Mouse (Mus musculus) thymus, adult 18-20 months (tissue): Measurements from ENCODE around the gene Retnla.
"Not testable (repeated sequence)": the region's sequence is repeated elsewhere in the genome, so short reads cannot be mapped to it uniquely, and the experiment has no call there.

Experiments used
- DNase-seq, 2 experiments: peaks; one replicate each; pipeline ENCODE4 v3.0.0; 2022; ENCODE audit warnings: mixed read lengths in 2 of 2

Gene Retnla

DNA sequence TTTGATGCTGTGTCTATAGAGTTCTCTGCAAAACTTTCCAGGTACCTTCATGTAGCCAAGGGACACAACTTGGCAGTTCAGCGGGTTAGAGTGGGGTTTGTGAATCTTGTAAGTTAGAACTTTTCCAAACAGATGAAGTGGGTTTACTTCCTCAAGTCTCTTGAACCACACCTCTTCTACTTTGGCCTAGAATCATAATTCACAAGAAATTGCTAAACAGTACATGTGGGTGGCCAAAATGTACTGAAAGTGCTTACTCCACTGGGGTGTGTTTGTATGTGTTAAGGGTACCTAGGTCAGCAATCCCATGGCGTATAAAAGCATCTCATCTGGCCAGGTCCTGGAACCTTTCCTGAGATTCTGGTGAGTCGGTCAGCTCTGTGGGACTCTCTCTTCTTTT, at the start of gene Retnla:
Gene Retnla (plus strand): TSS at position 286 of the 400 bp plus-strand sequence.
- no peak for DNase-seq

DNA sequence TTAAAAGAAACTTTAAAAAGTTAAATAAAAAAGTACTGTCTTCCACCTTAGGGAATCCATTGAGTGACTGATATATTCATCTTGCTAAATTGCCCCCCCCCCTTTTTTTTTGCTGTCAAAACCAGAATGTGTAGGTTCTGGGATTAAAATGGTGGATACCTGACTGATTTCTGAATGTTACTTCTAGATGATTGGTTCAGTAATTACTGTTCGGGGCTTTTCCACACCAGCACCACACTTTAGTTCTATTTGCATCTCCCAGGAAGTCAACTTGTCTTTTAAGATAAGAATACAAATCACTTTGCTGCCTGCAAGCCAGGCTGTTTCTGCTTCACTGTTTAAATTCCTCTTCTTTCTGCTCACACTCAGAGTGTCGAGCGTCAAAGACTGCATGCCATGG, 44.1 kb upstream of the Retnla start:
- DNase-seq, result no peak

DNA sequence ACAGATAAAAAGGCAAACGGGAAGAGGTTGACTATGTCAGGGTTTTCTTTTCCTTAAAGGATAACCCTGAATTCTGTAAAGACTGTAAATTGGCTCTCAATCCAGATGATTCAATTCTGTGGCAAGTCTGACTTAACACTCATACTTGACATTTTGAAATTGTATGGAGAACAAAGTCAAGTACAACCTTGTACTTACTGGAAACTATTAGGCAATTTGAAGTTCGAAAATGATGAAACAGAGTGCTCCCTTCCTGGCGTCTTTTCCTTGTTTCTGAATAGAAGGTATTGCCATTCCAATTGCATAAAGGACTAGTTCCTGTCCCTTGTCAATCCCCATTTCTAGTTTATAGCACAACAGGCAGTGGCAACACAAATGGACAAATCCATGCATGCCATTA, 42.9 kb upstream of the Retnla start:
- DNase-seq, result no peak

DNA sequence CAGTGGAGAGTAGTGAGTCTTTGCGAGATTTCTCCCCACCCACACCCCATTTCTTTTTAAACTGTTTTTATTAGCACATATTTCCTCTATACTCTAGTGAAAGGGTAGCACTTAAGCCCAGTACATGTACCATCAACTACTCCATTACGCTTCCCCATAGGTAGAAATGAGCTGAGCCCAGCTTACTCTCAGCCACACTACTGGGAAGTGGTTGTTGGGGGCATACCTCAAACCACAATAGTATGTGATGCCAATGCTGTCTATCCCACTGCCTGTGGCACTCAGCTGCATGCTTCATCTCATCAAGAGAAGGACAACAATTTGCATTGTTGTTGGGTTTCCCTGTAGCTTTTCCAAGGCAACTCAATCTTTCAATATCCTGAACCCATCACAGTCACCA, 41.4 kb upstream of the Retnla start:
- no peak for DNase-seq

DNA sequence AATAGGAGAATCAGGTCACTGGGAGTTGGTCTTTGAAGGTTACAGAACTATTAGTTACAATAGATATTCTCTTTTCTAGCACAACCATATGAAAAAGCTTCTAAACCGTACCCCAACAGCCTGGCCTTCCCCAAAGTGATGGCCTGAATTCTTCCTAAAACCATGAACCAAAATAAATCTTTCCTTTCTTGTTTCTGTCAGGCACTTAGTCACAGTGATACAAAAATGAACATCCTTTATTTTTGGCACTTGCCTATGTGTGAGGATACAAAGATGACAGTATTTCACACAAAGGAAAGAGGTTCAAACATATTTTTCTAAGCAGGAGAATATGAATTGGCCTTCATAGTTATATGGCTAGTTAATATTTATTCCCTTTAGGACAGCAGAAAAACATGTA, 36.9 kb upstream of the Retnla start:
- DNase-seq, result no peak

DNA sequence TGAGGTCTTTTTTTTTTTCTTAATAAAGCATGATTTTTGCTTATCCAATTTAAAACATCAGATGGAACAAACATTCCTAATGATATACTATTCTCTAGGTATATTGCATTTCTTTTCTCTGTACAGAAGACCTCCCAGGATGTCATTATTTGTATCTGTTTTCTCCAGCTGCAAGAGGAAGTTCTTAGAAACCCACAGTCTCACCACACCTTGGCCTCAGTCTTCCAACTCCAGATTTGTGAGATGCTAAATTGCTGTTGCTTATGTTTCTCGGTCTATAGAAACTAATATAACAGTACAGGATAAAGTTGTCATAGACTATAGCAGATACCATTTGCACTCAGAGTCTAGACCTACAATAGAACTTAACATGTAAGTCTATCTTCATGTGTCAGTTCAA, 35.8 kb upstream of the Retnla start:
- no peak for DNase-seq

DNA sequence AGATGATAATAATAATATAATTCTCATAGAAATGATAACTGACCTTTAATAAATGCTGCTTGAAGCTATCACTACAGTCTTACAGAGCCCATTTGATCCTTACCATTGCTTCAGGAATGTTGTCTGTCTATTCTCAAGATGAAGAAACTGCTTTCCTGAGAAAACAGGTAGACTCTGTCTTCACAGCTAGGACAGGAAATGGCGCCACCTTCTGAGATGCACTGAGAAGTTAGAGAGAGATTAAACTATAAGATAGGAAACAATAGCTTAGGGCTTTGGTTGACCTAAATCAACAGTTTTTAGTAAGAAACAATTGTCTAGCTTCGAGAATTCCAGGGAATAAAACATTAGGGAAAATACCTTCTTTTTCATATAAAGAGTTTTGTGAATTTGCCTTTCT, 33.0 kb upstream of the Retnla start:
- no peak for DNase-seq

DNA sequence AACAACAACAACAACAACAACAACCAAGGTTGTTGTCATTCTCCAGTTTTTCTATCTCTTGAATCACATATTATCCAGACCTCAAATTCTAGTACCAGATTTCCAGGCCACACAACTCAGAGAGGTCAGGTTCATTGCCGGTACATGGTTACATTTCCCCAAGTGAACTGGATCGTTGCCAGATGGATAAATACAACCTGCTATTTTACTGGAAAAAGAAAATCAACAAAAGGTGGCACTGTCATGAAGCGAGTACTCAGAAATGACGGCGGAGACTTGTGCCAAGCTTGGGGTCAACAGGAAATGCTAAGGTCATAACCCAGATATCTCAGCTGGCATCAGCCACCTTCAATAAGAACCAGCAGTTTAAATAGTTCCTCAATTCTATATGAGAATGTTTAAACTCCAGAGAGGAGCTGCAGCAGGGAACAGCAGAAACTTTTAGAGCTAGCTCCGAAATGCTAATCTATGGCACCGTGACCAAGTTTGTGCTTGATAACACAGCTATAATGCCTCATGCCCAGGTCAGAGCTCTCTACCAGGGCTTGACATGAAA, 30.4 kb upstream of the Retnla start:
- no peak for DNase-seq

DNA sequence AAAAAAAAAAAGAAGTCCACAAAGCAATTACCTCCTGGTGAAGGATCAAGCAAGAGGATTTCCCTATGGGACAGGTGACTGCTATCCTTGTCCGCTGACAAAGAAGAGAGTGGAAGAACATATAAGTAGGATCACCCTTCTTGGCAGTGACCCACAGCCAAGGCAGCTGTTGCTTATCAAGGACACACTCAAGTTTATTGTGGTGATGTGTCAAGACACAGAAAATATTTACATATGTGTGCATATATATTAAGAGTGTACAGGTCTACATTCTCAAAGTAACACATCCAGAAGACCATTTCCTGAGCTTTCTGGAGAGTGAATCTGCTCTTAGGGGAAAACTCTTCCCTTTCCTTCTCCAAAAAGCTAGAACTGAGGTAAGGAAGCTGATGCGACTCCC, 25.7 kb upstream of the Retnla start, which contains the start of gene Retnlb:
Gene Retnlb (plus strand): TSS at position 162 of the 400 bp plus-strand sequence.
- DNase-seq, result no peak

DNA sequence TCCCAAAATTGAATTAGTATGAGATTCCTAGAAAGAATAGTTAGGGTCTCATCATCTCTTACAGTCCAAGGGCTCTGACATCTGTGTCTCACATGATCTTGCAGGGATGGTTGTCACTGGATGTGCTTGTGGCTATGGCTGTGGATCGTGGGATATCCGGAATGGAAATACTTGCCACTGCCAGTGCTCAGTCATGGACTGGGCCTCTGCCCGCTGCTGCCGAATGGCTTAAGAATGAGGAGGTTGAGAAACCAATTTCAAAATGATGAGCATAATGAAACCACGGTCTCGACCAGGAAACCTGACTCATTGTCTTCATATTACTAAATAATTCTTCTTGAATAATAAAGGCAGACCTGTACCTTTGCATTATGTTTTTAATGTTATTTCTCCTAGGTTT, 23.8 kb upstream of the Retnla start:
- no peak for DNase-seq

DNA sequence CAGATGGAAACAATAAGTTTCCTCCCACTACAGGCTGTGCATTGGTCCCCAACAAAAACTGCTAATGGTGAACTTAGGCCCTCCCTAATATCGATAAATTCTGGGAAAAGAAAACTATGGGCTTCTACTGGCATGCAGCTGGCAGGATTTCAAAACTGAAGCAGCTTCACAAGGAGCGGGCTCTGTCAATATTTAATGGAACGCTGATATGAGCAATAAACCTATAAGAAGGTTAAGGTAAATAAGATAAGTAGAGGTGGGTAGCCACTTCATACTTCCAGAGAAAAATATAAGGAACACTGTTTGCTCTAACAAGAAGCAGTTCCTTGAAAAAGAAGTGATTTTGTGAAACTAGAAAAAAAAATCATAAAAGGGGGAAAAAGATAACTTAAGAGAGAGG, 15.9 kb upstream of the Retnla start:
- no peak for DNase-seq

DNA sequence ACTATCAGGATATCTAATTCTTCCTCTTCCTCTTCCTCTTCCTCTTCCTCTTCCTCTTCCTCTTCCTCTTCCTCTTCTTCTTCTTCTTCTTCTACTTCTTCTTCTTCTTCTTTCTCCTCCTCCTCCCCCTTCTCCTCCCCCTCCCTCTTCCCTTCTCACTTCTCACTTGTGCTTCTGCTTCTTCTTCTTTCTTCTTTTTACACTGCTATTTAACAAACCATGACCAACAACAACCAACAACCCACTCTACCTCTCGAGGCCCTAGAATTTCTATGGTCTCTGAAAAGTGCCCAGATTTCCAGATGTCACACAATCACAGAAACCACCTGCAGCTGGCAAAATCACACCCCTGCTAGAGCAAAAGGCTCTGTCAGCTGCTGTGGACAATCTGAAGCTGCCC, 14.7 kb upstream of the Retnla start:
- DNase-seq, result no peak

DNA sequence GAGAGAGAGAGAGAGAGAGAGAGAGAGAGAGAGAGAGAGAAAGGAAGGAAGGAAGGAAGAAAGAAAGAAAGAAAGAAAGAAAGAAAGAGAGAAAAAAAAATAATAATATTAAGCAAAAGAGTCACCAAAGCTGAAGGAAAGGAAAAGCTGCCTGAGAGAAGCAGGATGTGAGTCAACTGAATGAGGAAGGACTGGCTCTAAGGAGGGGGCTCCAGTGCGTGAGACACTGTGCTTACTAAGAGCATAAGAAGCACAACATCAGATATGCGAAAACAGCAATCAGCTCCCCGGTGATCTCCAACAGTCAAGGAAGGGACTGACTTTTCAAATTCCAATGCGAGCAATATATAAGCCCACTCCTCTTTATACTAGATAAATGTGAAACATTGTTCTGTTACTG, 13.3 kb upstream of the Retnla start:
- no peak for DNase-seq

DNA sequence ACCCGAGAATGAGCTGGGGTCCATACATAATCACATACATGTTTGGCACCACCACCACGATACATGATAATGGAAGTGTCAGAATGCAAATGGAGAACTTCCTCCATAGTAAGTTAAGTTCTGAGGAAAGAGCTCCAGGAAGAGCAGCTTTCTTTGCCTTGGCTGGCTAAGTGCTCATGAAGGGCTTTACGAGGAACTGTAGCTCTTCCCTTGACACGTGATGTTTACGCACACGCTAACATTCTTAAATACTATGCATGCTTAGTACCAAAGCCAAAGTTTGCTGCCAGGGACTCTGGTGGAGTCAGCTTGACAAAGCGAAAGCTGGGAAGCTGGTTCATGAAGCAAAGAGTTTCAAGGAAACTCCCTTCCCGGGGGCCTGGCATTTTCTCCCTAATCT, 10.3 kb upstream of the Retnla start:
- no peak for DNase-seq

DNA sequence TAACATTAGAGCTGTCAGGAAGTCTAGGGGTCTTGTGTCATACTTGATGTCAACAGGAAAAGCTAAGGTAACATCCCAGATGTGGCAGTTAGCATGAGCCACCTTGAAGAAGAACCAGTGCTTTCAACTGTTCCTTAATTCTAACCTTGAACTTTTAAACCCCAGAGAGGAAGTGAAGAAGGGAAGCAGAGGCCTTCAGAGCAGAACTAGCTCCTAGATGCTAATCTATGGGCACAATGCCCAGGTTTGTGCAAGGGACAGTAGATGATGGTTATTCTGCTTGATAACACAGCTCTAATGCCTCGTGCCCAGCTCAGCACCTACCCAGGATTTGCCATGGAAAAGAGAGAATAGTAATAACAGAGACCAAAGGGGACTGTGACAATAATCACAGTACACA, 8.7 kb upstream of the Retnla start:
- DNase-seq, result not testable (repeated sequence)

DNA sequence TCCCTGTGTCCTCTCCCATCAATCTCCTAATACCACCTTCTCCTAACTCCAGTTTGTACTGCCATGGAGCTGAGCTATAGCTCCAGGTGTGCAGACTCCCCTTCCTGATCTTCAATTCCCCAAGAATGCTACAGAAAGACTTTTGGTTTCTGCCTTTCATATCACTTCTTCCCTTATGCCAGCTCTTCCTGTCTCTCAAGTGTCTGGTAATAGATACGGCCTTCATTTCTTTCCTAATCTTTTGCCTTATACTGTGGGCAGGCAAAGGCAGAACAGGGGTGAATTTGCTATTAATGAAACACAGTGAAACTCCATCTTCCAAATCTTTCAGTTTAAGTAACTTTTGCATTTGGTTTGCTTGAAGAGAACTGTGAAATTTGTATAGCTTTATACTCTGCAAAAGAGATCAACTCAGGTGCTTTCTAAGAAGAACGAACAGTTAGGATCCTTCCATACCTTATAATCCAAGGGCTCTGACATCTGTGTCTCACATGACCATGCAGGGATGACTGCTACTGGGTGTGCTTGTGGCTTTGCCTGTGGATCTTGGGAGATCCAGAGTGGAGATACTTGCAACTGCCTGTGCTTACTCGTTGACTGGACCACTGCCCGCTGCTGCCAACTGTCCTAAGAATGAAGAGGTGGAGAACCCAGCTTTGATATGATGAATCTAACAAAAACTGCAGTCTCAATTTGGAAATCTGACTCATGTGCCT, 1.5 kb downstream of the Retnla start:
- no peak for DNase-seq

DNA sequence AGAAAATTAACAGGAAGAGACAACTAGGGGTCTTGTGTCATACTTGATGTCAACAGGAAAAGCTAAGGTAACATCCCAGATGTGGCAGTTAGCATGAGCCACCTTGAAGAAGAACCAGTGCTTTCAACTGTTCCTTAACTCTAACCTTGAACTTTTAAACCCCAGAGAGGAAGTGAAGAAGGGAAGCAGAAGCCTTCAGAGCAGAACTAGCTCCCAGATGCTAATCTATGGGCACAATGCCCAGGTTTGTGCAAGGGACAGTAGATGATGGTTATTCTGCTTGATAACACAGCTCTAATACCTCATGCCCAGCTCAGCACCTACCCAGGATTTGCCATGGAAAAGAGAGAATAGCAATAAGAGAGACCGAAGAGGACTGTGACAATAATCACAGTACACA, 22.7 kb downstream of the Retnla start:
- not testable (repeated sequence) for DNase-seq

DNA sequence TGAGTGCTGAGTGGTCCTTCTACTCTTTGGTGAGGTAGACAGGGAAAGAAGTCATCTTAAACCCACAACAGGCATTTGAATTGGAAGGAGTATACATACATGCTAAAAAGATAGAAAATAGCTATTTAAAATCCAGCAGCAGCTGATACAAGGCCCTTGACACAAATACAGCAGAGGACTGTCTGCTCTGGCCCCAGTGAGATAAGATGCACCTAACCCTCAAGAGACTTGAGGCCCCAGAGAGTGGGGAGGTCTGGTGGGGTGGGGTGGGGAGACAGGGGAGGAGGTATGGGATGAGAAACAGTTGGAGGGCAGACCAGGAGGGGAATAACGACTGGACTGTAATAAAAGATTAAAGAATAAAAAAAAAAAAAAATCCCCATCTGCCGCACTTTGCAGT, 25.3 kb downstream of the Retnla start:
- no peak for DNase-seq

DNA sequence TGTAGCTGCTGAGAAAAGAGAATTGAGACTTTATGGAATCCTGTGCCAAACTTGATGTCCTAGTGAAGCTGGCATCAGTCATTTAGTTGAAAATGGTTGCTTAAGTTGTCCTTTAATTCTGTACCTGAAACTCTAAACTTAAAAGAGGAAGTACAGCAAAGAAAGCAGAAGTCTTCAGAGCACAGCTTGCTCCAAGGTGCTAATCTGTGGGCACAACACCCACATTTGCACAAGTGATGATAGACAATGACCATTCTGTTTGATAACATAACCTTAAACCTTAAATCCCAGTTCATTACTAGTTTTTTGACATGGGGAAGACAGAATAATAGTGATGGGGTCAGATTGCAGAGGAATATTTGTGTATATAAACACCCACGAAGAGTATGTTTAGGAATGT, 26.3 kb downstream of the Retnla start:
- DNase-seq, result no peak

DNA sequence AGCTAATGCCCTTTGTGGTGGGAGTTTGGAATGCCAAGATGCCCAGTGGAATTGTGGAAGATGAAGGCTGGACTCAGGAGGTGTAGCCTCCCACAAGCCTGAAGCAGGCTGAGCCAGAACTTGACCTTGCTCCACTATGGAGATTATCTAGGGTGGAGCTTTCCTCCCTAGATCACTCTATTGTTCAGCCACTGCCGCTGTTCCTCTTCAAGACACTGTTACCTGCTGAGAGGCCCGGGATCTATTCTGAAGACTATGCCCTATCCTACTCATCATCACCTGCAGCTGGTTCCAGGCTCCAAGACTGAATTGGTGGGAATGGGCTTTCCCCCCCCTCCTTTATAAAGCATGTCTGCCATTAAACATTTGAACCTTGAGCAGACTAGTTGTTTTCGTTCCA, 27.3 kb downstream of the Retnla start:
- DNase-seq, result no peak

DNA sequence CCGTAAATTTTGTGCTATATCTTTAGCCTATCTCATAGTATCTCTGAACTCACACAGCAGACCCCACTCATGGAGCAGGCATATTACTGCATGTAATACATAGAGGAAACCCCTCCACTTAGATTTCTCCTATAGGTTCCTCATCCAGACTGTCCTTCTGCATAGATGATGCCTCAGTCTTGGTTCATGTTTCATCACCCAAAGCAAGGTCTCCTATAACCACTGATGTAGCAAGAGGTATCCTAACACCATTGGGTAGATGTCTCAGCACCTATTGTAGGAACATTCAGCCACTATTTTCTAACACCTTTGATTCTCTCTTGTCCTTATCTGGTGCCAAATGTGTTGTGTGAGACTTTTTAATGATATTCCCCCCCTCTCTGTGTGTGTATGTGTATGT, 29.4 kb downstream of the Retnla start:
- DNase-seq, result no peak

DNA sequence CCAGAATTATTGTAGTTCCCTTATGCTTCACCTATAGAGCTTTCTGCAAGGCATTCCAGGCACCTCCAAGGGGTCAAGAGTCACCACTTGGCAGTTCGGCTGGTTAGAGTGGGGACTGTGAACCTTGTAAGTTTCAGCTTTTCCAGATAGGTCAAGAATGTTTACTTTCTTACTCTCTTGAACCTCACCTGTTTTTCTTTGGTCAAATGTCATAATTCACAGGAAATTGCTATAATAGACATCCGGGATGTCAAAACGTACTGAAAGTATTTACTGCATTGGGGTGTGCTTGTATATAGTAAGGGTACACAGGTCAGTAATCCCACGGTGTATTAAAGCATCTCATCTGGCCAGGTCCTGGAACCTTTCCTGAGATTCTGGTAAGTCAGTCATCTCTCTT, 30.0 kb downstream of the Retnla start, which contains the start of gene Retnlg:
Gene Retnlg (plus strand): TSS at position 301 of the 400 bp plus-strand sequence.
- no peak for DNase-seq

DNA sequence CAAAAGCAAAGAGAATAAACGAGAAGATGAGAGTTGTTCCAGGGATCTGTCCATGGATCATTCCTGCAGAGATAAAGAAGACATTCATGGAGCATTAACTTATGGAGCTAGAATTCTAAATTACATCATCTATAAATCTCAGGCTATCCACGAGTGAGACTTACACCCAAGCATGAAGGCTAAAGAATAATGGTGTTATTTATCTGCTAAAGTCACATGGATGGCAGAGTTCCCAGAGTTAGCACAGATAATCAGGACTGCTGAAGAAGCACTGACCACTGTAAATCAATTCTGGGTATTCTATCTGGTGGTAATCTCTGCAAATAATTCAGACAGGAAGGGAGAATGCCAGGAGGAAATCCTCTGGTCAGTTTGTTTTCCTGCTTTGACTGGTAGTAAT, 48.4 kb downstream of the Retnla start:
- no peak for DNase-seq
